Mouse (Mus musculus) WW6 (cell line): ENCODE measurements around the gene Mul1.

ENCODE experiments used
- DNase-seq: peaks from one replicate; pipeline ENCODE4 v3.0.0-alpha.2; 2013; ENCODE audit warnings: low read depth, low spot score

The Mul1 gene

GRCm38 (mm10) chr4:138440062-138440461, 5.6 kb downstream of the Mul1 start:
- DNase-seq = no peak

- no peak for DNase-seq
These were observed 10.5 kb downstream of the Mul1 start for GRCm38 (mm10) chr4:138444941-138445340.

GRCm38 (mm10) chr4:138446981-138447380, 12.5 kb downstream of the Mul1 start:
- DNase-seq = no peak

- no peak for DNase-seq
These were observed 12.9 kb downstream of the Mul1 start for GRCm38 (mm10) chr4:138447387-138447786.

DNA sequence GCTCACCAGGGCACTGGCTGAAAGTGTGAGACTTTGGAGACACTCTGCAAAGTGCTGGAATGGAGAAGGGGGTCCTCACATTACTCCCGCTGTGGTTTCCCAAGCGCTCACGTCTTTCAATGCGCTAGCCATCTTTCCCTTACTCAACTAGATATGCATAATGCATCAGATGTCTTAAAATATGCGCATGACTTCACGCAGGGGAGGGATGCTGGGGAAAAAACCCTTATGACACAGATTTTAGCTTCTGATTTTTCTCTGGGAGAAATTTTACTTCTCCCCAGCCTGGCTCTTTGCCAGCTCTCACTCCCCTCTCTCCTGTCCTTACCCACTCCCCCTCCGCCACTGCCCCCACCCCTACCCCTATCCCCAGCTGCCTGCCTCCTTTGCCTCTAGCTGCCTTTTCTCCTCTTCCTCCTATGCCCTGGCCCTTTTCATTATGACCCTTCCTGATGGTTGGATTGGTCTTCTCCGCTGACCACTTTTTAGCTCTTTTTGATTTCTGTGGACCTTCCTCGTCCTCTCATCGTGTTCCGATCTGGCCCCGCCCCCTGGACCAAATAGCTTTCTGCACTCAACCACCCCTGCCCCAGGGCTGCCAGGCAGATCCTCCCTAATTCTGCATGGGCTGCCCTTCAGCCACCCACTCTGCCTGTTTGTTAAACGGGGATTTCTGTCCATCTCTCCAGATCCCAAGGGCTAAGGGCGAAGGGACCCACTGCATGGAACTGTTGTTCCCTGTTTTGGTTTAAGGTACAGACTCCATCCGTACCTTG, 13.5 kb downstream of the Mul1 start:
- DNase-seq = no peak

DNA sequence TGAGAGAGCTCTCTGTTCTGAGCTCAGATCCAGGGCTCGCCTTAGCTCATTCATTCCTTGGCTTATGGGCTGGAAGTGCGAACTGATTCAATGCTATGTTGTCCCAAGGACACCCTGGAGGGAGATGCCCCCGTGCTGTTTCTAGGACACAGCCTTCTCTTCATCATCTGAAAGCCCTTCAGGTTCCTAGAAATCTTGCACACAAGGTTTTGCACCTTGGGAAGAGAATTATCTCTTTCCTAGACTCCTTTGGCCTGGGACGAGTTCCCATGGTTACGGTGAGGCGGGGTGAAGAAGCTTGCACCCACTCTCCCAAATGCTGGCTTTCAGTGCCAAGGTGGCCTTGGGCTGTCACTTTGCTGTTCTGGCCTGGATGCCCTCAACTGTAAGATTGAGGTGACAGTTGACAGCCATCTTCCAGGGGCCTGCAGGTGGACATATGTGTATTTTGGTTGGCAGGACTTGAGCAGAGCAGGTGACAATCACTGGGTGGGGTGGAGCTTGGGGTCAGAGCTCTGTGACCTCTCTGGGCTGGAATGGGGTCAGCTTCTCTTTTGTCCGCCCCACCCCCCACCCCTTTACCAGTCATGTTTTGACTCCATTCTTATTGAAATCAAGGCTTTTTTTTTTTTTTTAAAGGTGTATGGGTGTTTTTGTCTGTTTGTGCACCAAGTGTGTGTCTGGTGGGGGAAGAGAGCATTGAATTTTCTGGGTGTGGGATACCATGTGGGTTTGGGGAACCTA, 14.6 kb downstream of the Mul1 start:
- DNase-seq = no peak

DNA sequence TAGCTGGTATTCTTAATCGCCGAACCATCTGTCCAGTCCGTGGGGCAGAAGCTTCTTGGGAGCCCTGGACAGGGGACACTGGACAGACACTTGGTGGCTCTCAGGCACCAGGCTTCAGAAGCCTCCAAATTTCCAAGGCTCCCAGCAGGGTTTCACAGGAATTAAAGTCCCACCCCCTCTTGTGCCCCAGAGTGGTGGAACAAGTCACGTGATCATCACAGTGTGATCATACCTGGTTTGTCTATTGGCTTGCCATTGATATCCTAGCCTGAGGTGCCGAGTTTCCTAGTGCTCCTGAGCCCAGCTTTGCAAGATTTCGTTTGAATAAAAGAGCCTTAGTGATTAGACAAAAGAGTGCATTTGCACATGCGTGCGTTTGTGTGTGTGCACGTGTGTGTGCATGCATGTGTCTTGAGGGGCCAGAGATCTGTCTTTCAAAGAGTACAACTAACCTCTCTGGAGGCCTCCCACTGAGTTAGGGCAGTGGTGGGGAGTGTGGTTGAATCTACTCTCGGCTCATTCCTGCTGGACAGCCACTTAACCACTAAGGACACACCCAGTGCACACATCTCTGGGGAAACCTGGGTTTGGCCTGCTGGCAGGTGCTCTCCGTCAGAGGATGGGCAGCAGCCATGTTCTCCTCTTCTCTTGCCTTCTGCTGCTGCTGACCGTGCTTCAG, 15.3 kb downstream of the Mul1 start:
- DNase-seq = no peak

GRCm38 (mm10) chr4:138452306-138453096, 18.0 kb downstream of the Mul1 start:
- no peak for DNase-seq

DNA sequence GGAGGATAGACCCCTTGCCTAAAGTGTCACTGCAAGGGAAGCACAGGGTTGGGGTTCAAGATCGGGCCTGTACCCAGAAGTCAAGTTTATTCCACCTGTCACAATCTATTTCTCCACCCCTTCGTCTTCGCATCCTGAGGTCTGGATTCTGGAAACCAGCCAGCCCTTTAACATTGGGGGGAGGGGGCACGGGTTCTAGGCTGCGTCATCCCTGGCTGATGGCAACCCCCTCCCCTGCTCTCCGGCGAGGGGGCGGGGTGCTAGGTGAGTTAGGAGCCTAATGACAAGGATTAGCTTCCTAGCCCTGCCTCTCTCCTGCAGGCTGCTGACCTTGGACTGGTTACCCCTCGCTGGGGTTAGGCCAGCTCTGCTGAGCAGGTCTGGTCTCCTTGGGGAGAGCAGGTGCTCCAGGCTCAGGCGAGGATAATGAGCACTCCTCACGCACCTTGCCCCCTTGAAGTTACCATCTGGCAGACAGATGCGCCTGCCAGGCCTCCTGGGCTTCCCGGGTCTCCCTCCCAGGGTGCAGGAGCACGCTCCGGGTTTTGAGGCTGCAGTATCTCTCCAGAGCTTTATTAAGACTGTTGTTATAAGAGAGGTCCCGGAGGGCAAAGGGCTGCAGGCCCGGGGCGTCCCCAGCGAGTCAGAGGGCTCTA, 18.8 kb downstream of the Mul1 start:
- no peak for DNase-seq

- no peak for DNase-seq
These were observed 19.5 kb downstream of the Mul1 start, which contains the start of gene Camk2n1 for GRCm38 (mm10) chr4:138453753-138454570. Gene Camk2n1, plus strand, starts transcription at chr4:138454314.

- no peak for DNase-seq
These were observed 20.2 kb downstream of the Mul1 start for GRCm38 (mm10) chr4:138454571-138455140.

- DNase-seq = no peak
These were observed 20.9 kb downstream of the Mul1 start for GRCm38 (mm10) chr4:138455141-138455955.

- no peak for DNase-seq
These were observed 21.5 kb downstream of the Mul1 start for GRCm38 (mm10) chr4:138455956-138456341.

DNA sequence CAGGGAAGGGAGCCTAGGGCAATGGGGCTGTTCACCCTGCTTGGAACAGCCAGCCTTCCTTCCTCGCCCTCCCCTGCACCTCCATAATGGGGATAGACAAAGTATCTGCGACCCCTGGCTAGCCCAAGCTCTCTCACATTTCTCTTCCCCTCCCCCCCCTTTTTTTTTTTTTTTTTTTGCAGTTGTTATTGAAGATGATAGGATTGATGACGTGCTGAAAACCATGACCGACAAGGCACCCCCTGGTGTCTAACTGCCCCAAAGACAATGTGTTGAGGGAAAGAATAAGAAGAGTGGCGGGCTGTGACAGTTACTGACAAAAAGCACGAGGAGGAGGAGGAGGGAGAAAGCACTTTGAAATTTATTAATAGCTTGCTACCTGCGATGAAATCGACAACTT, 22.1 kb downstream of the Mul1 start:
- DNase-seq = no peak

- DNase-seq = no peak
These were observed 22.6 kb downstream of the Mul1 start for GRCm38 (mm10) chr4:138457091-138457490.

GRCm38 (mm10) chr4:138458171-138458570, 23.7 kb downstream of the Mul1 start:
- DNase-seq = no peak

GRCm38 (mm10) chr4:138458735-138459440, 24.4 kb downstream of the Mul1 start:
- no peak for DNase-seq

GRCm38 (mm10) chr4:138459775-138460174, 25.3 kb downstream of the Mul1 start:
- DNase-seq = no peak
